Mouse (Mus musculus) lung, postnatal 0 days (tissue): ENCODE data around the gene Trnt1.

Experiments
- CTCF ChIP-seq: IDR thresholded peaks from 2 replicates; pipeline ENCODE4 v1.5.1; 2016; ENCODE audit warnings: antibody characterized with exemption, mild to moderate bottlenecking
- EP300 ChIP-seq: IDR thresholded peaks from 2 replicates; pipeline ENCODE4 v1.6.1; 2016; ENCODE audit warnings: antibody characterized with exemption, mild to moderate bottlenecking, control low read depth

- TF ChIP-seq CTCF (no peak), EP300 (no peak)
Observed at GRCm38 (mm10) chr6:106787138-106787537, 18.2 kb downstream of the Trnt1 start.
